Mouse (Mus musculus) spleen, postnatal 36 days (tissue): ENCODE results near the gene Hip1.

Source experiments
- DNase-seq, 2 experiments: peaks; one replicate each; pipeline ENCODE4 v3.0.0; 2022; ENCODE audit warnings: low spot score in 2 of 2, mixed read lengths in 1 of 2

Hip1 gene

GRCm38 (mm10) chr5:135533431-135533830, 11.5 kb downstream of the Hip1 start:
- peak in 1 of 2 experiments; percentile 6 for DNase-seq

- no peak for DNase-seq
These were observed 13.5 kb downstream of the Hip1 start for GRCm38 (mm10) chr5:135531306-135531845.

GRCm38 (mm10) chr5:135529964-135530363, 15.0 kb downstream of the Hip1 start:
- no peak for DNase-seq

- DNase-seq, result no peak
These were observed 15.6 kb downstream of the Hip1 start for GRCm38 (mm10) chr5:135529310-135529709.

GRCm38 (mm10) chr5:135527986-135528385, 16.9 kb downstream of the Hip1 start:
- no peak for DNase-seq

- peak in 1 of 2 experiments; percentile 4 for DNase-seq
These were observed 20.0 kb downstream of the Hip1 start for GRCm38 (mm10) chr5:135524660-135525560.

- DNase-seq, result no peak
These were observed 20.8 kb downstream of the Hip1 start for GRCm38 (mm10) chr5:135524087-135524486.

- DNase-seq, result no peak
These were observed 22.7 kb downstream of the Hip1 start for GRCm38 (mm10) chr5:135522111-135522722.

- DNase-seq, result no peak
These were observed 27.5 kb downstream of the Hip1 start for GRCm38 (mm10) chr5:135517348-135517883.

GRCm38 (mm10) chr5:135513131-135513530, 31.8 kb downstream of the Hip1 start:
- DNase-seq, result no peak

- DNase-seq, result no peak
These were observed 33.8 kb downstream of the Hip1 start for GRCm38 (mm10) chr5:135511105-135511504.

- DNase-seq, result no peak
These were observed 36.6 kb downstream of the Hip1 start for GRCm38 (mm10) chr5:135508284-135508683.

- no peak for DNase-seq
These were observed 37.2 kb downstream of the Hip1 start for GRCm38 (mm10) chr5:135507561-135508273.

- no peak for DNase-seq
These were observed 39.5 kb downstream of the Hip1 start for GRCm38 (mm10) chr5:135505442-135505841.

GRCm38 (mm10) chr5:135502931-135503330, 42.0 kb downstream of the Hip1 start:
- no peak for DNase-seq

- no peak for DNase-seq
These were observed 42.9 kb downstream of the Hip1 start for GRCm38 (mm10) chr5:135502027-135502426.

GRCm38 (mm10) chr5:135498914-135499313, 46.0 kb downstream of the Hip1 start:
- DNase-seq, result no peak

- no peak for DNase-seq
These were observed 47.5 kb downstream of the Hip1 start for GRCm38 (mm10) chr5:135497347-135497955.

GRCm38 (mm10) chr5:135496489-135496888, 48.4 kb downstream of the Hip1 start:
- DNase-seq, result no peak

GRCm38 (mm10) chr5:135495471-135495870, 49.4 kb downstream of the Hip1 start:
- DNase-seq, result no peak

- peak; percentile 25 to 42 for DNase-seq
These were observed 50.6 kb downstream of the Hip1 start for GRCm38 (mm10) chr5:135494183-135494910.
